Mouse (Mus musculus): ENCODE data around the gene Tmem201.
A peak's percentile ranks its signal among the peaks of the same experiment; 100 is the strongest.

Tmem201 gene

GRCm38 (mm10) chr4:149722104-149723020 is 15.5 kb downstream of the Tmem201 start:
- peak; percentile 67 for DNase-seq (ENCODE audit: low read depth, low spot score)

GRCm38 (mm10) chr4:149721163-149721562 is 16.7 kb downstream of the Tmem201 start:
- no peak for DNase-seq (ENCODE audit: low read depth, low spot score)

GRCm38 (mm10) chr4:149719686-149720085 is 18.2 kb downstream of the Tmem201 start:
- DNase-seq (ENCODE audit: low read depth, low spot score): peak; percentile 76

DNA sequence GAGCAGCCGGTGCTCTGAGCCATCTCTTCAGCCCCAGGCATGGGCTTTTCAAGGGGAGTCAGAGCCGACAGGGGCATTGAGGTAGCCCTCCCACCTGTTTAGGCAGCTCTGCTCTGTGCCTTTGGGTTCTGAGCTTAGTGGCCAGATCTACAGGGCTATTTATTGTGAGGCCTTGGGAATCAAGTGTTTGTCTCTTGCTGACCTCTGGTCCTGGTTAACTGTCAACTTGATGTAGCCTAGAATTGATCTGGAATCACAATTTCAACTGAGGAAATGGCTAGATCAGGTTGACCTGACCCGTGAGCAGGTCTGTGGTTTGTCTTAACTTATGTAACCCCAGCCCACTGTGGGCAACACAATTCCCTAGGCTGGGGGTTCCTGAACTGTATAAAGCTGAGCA is 23.3 kb downstream of the Tmem201 start:
- no peak for DNase-seq (ENCODE audit: low read depth, low spot score)

DNA sequence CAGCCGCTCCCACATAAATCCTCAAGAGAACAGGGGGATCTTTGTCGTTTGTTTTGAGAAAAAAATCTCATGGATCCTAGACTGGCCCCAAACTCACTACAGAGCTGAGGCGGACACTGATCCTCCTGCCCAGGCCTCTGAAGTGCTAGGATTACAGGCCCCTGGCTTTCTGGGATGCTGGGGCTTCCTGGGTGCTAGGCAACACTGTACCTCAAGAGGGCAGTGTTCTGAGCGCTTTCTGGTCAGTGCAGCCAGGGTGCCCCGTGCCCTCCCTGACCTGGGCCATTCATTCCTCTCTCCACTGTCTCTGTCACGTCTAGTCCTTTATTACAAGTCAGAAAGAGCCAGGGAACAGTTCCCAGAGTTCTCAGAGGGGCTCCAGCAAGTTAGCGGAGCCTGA is 25.9 kb downstream of the Tmem201 start:
- no peak for DNase-seq (ENCODE audit: low read depth, low spot score)

- no peak for DNase-seq (ENCODE audit: low read depth, low spot score)
Observed at GRCm38 (mm10) chr4:149711485-149711884, 26.4 kb downstream of the Tmem201 start.

- DNase-seq (ENCODE audit: low read depth, low spot score): peak; percentile 87
Observed at GRCm38 (mm10) chr4:149710510-149710909, 27.3 kb downstream of the Tmem201 start.

GRCm38 (mm10) chr4:149705941-149706340 is 31.9 kb downstream of the Tmem201 start:
- DNase-seq (ENCODE audit: low read depth, low spot score): no peak

DNA sequence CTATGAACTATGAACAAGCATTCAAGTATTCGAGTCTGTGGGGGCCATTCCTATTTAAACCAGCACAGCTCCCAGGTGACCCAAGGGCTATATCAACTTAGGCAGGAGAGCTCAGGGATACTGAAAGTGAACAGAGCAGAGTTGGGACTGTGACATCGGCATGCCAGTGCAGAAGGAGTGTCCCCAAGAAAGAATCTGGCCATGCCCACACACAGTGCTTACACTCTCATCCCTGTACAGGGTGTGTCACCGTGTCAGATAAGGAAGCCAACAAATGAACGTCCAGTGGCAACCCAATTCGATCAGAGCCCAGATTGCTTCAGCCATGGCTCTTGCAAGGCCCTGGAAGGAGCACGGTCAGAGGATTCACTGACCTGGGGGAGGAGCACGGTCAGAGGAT is 32.5 kb downstream of the Tmem201 start:
- DNase-seq (ENCODE audit: low read depth, low spot score): no peak

- peak; percentile 53 for DNase-seq (ENCODE audit: low read depth, low spot score)
Observed at GRCm38 (mm10) chr4:149702210-149702979, 35.4 kb downstream of the Tmem201 start, which contains the start of gene Pik3cd. Gene Pik3cd, minus strand, starts transcription at chr4:149702571.

GRCm38 (mm10) chr4:149701426-149702209 is 36.2 kb downstream of the Tmem201 start:
- DNase-seq (ENCODE audit: low read depth, low spot score): peak; percentile 33

- no peak for DNase-seq (ENCODE audit: low read depth, low spot score)
Observed at GRCm38 (mm10) chr4:149699953-149700352, 37.9 kb downstream of the Tmem201 start.

- DNase-seq (ENCODE audit: low read depth, low spot score): peak; percentile 62
Observed at GRCm38 (mm10) chr4:149698197-149698821, 39.5 kb downstream of the Tmem201 start.

DNA sequence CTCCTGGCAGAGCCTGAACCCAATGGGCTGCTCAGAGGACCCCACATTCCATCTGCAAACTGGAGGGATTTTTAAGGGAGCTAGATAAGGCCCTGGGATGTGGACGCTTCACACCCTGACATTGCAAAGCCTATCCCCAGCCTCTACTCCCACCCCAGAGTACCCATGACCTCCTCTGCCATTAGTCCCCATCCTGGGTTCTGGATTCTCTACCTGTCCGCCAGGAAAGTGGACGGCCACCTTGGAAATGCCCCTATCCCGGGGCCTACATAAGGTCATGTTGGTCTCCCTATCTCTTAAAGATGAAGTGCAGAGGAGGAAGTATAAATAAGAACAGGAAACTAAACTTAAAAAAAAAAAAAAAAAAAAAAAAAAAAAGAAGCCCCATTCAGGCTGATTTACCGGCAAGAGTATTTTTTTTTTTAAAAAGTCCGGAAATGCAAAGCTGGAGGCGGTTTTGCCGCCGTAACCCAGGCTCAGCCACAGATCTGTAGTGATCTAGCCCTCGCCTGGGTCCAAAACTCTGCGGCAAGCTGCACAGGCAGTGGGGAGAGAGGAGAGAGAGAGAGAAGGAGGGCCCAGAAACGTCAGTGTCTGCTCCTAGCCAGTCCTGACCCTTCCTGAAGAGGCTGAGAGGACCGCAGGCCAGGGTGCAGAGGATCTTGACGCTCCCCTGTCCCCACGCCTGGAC is 40.2 kb downstream of the Tmem201 start:
- DNase-seq (ENCODE audit: low read depth, low spot score): peak; percentile 24

- peak; percentile 27 for DNase-seq (ENCODE audit: low read depth, low spot score)
Observed at GRCm38 (mm10) chr4:149696189-149696971, 41.5 kb downstream of the Tmem201 start.

DNA sequence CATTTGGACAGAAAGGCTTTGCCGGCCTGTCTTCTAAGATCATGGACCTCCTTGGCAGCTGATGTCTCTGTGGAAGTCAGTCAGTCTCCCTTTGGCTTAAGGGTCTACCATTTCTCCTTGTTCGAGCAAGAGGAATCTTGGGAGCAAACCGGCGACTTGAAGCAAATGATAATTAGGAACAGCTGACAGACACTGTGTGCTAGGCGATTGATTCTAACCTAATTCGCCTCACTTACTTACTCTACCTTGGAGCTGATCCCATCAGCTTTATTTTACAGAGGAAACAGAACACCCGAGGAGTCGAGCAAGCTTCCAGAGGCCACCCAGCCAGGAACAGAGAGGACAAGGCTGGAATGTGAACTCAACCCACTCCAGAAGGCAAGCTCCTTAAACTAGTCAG is 46.5 kb downstream of the Tmem201 start:
- DNase-seq (ENCODE audit: low read depth, low spot score): no peak

DNA sequence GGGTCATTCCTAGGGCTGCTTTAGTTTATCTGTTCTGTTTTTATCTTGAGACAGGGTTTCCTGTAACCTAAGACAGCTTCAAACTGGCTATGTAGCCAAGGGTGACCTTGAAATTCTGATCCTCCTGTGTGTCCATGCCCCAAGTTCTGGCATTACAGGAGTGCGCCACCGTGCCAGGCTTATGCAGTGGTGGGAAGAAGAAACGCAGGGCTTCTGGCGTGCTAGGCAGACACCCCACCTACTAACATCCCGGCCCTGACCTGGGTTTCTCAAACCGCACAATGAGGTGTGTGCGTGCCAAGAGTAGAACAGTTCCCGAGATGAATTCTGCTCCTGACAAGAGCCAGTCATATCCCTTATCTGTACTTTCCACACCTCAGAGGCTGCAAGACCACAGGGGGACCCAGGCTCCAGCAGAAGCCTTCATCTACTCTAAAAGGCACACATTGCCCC is 47.0 kb downstream of the Tmem201 start:
- no peak for DNase-seq (ENCODE audit: low read depth, low spot score)

GRCm38 (mm10) chr4:149689822-149690700 is 47.8 kb downstream of the Tmem201 start:
- DNase-seq (ENCODE audit: low read depth, low spot score): no peak

- DNase-seq (ENCODE audit: low read depth, low spot score): no peak
Observed at GRCm38 (mm10) chr4:149688861-149689260, 49.0 kb downstream of the Tmem201 start.
